Mouse (Mus musculus): ENCODE data around the gene Dse.
A peak's percentile ranks its signal among the peaks of the same experiment; 100 is the strongest.

Gene Dse

GRCm38 (mm10) chr10:34128391-34128790 lies 79.1 kb downstream of the Dse start:
- peak; percentile 52 for DNase-seq (ENCODE audit: low spot score)

- DNase-seq (ENCODE audit: low spot score), result peak; percentile 5
Observed at GRCm38 (mm10) chr10:34127392-34128378, 79.8 kb downstream of the Dse start, which contains the start of gene Calhm6. TSS of gene Calhm6 (minus strand) at chr10:34127984.

GRCm38 (mm10) chr10:34118421-34118820 lies 89.1 kb downstream of the Dse start:
- DNase-seq (ENCODE audit: low spot score), result no peak

DNA sequence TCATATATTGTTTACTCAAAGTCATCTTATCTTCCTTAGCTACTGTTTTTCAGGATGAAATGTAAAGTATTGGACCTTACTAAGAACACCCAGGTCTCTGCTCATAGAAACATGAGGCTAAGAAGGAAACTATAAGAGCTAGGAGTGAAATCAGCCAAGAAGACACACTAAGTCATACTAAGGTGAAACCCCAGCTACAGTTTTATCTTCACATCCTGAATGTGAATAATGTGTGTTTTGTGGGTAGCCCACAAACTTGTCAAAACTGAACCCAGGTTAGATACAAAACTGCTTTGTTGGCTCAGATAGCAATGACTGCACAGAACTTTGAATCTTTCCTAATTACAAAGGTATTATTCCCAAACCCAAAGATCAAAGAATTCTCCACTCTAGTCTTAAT lies 89.7 kb downstream of the Dse start:
- no peak for DNase-seq (ENCODE audit: low spot score)

- no peak for DNase-seq (ENCODE audit: low spot score)
Observed at GRCm38 (mm10) chr10:34117131-34117530, 90.4 kb downstream of the Dse start.

DNA sequence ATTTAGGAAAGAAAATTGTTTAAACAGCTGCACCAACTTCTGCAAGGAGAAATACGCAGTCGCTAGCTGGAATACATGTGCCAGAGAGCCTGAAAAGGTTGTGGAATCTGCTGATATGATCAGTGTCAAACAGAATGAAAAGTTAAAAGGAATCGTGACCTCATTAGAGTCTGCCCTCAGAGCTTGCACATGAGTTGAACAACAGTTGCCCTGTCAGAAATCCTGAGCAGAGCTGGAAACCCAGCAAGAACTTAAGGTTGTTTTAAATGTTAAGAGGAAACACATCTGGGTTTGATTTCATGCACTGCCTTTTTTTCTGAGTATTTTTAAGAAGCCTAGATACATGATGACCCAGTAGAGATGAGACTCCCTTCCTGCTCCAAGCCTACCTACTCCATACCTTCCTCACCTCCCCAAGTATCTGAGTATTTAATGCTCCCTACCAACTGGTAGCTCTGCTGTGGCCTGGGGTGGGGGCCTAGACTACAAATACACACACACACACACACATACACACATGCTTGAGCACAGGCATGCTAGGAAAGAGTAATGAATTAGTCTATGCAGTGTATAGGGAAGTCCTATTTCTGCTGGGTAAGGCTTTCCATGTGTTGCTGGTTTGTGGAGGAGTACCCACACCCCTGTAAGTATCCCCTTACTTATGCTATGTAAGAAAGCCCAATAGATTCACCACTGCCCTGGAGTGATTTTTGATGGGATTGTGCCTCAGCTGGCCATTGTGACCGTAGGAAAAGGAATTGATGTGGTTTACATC lies 95.4 kb downstream of the Dse start:
- DNase-seq (ENCODE audit: low spot score), result no peak

- DNase-seq (ENCODE audit: low spot score), result no peak
Observed at GRCm38 (mm10) chr10:34110863-34111465, 96.6 kb downstream of the Dse start.
